Mouse (Mus musculus): ENCODE measurements at regions not wholly inside any gene's neighbourhood (a gene's known extent, or its start where the extent isn't known, plus 50 kb on each side); places are given as distances from the start of the nearest gene placed in this dataset.
A peak's percentile ranks its signal among the peaks of the same experiment; 100 is the strongest.
"Not testable (repeated sequence)": the region's sequence is repeated elsewhere in the genome, so short reads cannot be mapped to it uniquely, and the experiment has no call there.

- DNase-seq (ENCODE audit: low spot score): no peak
These were observed 193.6 kb upstream of the Six2 start for GRCm38 (mm10) chr17:85881636-85882170.

GRCm38 (mm10) chr17:85881046-85881445 lies 193.0 kb upstream of the Six2 start:
- DNase-seq (ENCODE audit: low spot score): no peak

GRCm38 (mm10) chr17:85877426-85877825 lies 189.4 kb upstream of the Six2 start:
- peak; percentile 79 for DNase-seq (ENCODE audit: low spot score)

DNA sequence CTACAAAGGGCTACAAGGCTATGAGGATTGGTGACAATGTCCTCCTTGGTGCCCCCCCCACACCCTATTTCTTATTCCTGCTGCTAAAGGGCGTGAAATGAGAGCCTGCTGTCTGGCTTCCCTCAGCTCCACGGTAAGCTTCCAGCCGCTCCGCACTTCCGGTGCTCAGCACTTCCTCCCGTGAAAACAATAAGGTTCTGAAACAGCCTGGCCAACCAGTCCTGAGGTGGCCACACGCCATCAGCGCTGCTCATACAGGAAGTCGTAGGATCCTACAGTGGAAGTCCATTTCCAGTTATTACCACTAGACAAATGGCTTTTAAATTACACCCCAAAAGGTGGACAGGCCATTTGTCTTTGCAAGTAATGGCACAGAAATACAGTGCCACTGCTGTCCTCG lies 188.8 kb upstream of the Six2 start:
- no peak for DNase-seq (ENCODE audit: low spot score)

- no peak for DNase-seq (ENCODE audit: low spot score)
These were observed 185.9 kb upstream of the Six2 start for GRCm38 (mm10) chr17:85873853-85874586.

GRCm38 (mm10) chr17:85872903-85873413 lies 184.9 kb upstream of the Six2 start:
- no peak for DNase-seq (ENCODE audit: low spot score)

GRCm38 (mm10) chr17:85870406-85870805 lies 182.3 kb upstream of the Six2 start:
- no peak for DNase-seq (ENCODE audit: low spot score)

DNA sequence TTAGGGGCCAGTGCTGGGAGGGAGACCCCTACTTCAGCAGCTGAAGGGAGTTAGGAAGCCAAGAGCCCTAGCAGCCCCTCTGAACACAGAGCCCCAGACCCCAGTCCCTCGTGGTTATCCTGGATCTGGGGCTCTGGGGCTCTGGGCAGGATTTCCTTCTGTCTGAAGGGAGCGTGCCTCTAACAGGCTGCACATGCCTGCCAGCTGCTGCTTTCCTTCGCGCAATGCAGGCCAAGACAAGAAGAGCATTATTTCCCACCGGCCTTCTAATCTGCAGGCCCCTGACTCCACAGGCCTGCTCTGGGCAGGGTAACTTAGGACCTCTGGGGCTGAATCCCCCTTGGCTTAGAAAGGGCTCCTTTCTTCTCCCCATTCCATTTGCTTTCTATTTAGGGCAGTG lies 181.1 kb upstream of the Six2 start:
- no peak for DNase-seq (ENCODE audit: low spot score)

- DNase-seq (ENCODE audit: low spot score): no peak
These were observed 180.0 kb upstream of the Six2 start for GRCm38 (mm10) chr17:85867945-85868616.

DNA sequence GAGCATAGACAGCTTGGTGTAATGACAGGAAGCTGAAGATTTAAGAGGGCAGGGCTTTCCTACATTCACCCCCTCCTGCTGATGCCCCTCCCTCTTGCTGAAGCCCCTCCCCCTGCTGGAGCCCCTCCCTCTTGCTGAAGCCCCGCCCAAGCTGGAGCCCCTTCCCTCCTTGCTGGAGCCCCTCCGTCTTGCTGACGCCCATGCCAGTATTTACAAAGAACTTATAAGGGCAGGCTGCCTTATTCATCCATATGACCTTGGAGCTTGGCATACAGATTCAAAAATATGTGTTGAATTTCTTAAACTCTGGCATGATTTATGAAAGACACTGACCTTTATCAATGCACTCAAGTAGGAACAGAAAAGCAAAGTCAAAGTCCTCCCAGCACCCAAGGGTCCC lies 178.5 kb upstream of the Six2 start:
- DNase-seq (ENCODE audit: low spot score): no peak

DNA sequence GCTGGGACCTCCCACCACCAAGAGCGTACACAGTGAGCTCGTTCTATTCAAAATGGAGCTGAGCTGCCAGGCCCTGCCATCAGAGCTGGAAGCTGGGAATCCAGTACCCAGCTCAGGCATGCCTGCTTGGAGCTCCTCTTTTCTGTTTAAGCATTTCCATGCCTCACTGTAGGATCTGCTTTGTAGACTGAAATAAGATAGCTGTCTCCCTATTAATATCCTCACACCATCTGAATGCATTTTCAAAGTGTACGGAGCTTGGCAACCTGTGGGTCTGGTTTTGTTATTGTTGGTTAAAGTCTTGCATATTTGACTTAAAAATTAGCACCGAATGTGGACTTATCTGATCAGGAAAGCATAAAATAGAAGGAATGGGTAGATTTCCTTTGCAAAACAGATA lies 177.9 kb upstream of the Six2 start:
- DNase-seq (ENCODE audit: low spot score): no peak

- DNase-seq (ENCODE audit: low spot score): no peak
These were observed 173.3 kb upstream of the Six2 start for GRCm38 (mm10) chr17:85861328-85861727.

DNA sequence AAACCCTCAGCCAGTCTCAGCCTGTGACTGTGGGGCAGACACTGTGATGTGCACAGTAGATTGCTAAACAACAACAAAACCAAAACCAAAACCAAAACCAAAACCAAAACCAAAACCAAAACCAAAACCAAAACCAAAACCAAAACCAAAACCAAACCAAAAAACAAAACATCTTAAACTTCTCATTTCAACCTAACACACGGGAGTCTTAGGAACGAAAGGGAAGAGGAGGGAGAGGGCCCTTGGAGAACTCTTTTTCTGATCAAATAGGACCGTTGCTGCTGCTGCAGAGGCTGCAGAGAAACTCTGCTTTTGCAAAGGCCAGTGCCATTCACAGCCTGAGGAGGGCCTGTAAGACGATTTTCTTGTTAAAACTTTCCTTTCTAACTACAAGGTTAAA lies 172.7 kb upstream of the Six2 start:
- no peak for DNase-seq (ENCODE audit: low spot score)

- DNase-seq (ENCODE audit: low spot score): no peak
These were observed 172.0 kb upstream of the Six2 start for GRCm38 (mm10) chr17:85859926-85860707.

DNA sequence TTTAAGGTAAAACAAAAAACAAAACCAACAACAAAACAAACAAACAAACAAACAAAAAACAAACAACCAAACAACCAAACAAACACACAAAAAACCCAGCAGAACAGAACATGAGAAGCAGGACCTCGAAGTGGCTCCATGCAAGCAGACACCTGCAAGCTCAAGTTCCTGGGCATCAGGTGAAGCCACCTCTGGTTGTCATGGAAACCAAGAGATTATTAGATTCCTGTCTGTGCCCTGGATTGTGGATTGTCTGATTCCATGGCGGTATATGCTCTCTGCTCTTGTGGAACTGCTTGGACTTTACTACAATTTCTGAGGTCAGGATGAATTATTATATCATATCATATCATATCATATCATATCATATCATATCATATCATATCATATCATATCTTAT lies 170.4 kb upstream of the Six2 start:
- no peak for DNase-seq (ENCODE audit: low spot score)

- no peak for DNase-seq (ENCODE audit: low spot score)
These were observed 169.8 kb upstream of the Six2 start for GRCm38 (mm10) chr17:85857705-85858472.

DNA sequence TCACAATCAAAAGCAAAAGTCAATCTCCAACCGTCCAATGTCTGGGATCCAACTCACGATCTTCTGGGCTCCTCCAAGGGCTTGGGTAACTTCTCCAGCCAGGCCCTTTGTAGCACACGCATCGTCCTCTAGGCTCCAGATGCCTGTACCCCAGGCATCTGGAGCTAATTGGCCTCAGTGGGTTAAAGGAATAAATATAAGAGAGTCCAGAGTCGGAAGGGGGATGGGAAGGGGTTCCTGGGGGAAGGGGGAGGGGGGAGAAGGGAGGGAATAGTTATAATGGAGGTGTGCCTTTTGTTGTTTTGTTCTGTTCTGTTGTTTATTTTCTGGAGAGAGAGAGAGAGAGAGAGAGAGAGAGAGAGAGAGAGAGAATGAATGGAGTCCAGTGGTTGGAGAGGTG lies 168.8 kb upstream of the Six2 start:
- DNase-seq (ENCODE audit: low spot score): not testable (repeated sequence)

DNA sequence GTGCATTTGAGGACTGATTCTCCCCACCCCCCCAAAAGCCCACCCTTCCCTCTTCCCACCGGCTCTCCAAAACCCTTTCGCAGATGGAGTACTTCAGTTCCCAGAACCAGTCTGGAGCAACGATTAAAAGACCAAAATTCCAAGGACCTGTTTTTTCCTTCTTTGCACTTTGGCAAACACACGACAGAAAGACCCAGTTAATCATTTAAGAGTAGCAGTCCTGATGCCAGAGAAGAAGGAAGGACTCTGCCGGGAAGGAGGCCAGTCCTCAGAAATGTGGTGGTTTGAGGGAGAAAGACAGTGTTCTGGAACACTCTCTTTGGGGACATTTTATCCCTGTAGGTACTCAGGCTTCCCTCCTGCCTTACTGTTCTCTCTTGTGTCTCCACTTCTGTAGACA lies 165.1 kb upstream of the Six2 start:
- no peak for DNase-seq (ENCODE audit: low spot score)

GRCm38 (mm10) chr17:85848526-85848925 lies 160.5 kb upstream of the Six2 start:
- no peak for DNase-seq (ENCODE audit: low spot score)

- DNase-seq (ENCODE audit: low spot score): no peak
These were observed 159.7 kb upstream of the Six2 start for GRCm38 (mm10) chr17:85847756-85848155.

GRCm38 (mm10) chr17:85845059-85845458 lies 157.0 kb upstream of the Six2 start:
- no peak for DNase-seq (ENCODE audit: low spot score)

DNA sequence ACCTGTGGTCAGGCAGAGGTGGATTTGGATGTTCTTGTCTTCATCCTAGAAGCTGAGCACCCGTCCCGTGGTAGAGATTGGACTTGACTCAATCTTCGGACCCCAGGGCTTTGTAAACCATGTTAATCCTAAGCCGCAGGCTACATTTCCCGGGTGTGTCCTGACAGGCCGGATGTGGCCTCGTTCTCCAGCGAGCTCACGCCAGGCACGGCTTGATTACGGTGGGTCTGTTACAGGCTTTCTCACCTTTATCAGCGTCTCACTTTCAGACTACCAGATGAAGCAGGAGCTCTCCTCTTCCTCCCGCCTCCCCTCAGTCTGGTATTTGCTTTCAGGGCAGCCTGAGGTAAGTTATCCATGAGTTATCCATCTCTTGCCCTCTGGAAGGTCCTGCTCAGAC lies 156.4 kb upstream of the Six2 start:
- DNase-seq (ENCODE audit: low spot score): no peak

Data from testis, postnatal 10 days (tissue).